Mouse (Mus musculus): ENCODE results near the gene Pxt1. TPM values are rescaled to one million over a fixed set of nuclear protein-coding genes. Genes with fewer than 3 reads are reported as not detected.

The Pxt1 gene
- polyA plus RNA-seq, 1 experiment from 2014 or later = 0.16 TPM

DNA sequence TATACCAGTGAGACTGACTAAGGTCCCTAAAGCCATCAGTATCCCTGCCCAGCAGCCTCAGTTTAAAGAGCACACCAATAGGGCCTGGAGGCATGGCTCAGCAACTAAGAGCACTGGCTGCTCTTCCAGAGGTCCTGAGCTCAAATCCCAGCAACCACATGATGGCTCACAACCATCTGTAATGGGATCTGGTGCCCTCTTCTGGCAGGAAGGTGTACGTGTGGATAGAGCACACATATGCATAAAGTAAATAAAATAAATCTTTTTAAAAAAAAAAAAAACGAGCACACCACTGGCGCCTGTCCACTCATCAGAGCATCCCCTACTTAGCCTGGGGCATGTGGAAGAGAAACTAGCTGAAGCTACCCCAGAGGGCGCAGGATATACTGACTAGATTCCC lies 42.1 kb downstream of the Pxt1 start:
- no peak for DNase-seq (ENCODE audit: low spot score)
- H3K4me3 ChIP-seq = no peak overlapping the region
- H3K4me1 ChIP-seq (replicated peaks) = peaks cover 33% of the 10 kb centered on the region
- H3K27ac ChIP-seq = no peak overlapping the region
- peaks cover 10% of the 10 kb centered on the region for H3K27me3 ChIP-seq (ENCODE audit: insufficient read depth, poor library complexity, severe bottlenecking)
- no peaks in the 10 kb centered on the region for H3K36me3 ChIP-seq
- no peaks in the 10 kb centered on the region for H3K9me3 ChIP-seq
- WGBS = 73% methylated on average over 4 of the region's 4 CpGs

DNA sequence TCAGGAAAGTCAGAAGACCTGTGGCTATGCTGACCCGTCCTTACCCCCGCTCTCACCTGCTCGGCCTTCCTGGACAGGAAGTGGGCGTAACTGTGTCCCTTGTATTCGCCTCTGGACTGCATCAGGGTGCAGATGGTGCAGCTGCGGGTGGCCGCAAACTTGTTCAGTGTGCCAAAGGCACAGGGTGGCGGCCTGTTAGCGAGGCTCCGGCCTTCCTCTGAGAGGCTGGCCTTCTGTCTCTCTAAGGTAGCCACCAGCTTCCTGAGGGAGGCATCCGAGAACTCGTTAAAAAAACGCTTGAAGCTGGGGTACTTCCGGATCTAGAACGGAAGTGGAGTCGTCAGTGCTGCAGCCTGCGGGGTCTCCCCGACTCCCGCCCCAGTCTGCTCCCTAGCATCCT lies 44.2 kb downstream of the Pxt1 start:
- no peaks in the 10 kb centered on the region for H3K36me3 ChIP-seq
- no peaks in the 10 kb centered on the region for H3K27me3 ChIP-seq (ENCODE audit: insufficient read depth, poor library complexity, severe bottlenecking)
- peak overlapping the region; percentile 10; the same call in 1 of the 2 replicates for H3K27ac ChIP-seq
- no peaks in the 10 kb centered on the region for H3K9me3 ChIP-seq
- no peak for DNase-seq (ENCODE audit: low spot score)
- 81% methylated on average over 19 of the region's 19 CpGs for WGBS
- no peak overlapping the region for H3K4me3 ChIP-seq
- peaks cover 21% of the 10 kb centered on the region for H3K4me1 ChIP-seq (replicated peaks)

DNA sequence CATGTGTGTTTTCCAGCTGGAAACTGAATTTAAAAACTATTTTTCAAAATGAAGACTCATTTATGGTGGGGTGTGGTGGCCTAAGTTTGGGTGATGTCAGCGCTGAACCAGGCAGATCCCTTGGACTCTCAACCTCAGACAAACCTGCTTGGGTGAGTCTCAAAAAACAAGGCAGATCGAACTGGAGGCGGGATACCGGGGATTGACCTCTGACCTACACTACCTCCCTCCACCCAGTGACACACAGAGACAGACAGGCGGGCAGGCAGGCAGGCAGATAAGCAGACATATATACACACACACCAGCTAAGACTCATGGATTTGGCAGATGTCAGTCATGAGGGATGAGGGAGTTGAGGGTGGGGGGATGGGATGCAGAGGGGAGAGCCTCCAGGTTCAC lies 45.4 kb downstream of the Pxt1 start:
- 63% methylated on average over 5 of the region's 5 CpGs for WGBS

DNA sequence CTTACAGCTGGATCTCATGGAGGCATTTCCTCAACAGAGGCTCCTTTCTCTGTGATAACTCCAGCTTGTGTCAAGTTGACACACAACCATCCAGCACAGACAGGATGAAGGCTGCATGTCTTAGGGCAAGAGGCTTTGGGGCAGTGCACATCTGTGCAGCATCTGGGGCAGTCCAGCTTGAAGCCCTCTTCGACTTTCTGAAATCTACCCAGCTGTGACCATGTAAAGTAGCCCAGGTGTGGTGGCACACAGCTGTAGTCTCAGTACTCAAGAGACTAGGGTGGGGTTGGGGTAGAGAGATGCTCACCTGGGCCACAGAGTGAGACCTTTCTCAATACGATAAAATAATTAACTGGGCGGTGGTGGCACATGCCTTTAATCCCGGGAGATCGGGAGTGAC lies 45.8 kb downstream of the Pxt1 start:
- no peak overlapping the region for H3K27ac ChIP-seq
- 83% methylated on average over 5 of the region's 5 CpGs for WGBS
- H3K27me3 ChIP-seq (ENCODE audit: insufficient read depth, poor library complexity, severe bottlenecking) = no peaks in the 10 kb centered on the region
- no peak overlapping the region for H3K4me3 ChIP-seq
- no peaks in the 10 kb centered on the region for H3K36me3 ChIP-seq
- peaks cover 20% of the 10 kb centered on the region for H3K4me1 ChIP-seq (replicated peaks)
- H3K9me3 ChIP-seq = 0 out of 2 replicates have a peak, but pooled peaks cover 2% of the 10 kb centered on the region
- no peak for DNase-seq (ENCODE audit: low spot score)

More for the DNA sequence above, 45.4 kb downstream of the Pxt1 start:
- H3K27me3 ChIP-seq (ENCODE audit: insufficient read depth, poor library complexity, severe bottlenecking) = no peaks in the 10 kb centered on the region
- no peak for DNase-seq (ENCODE audit: low spot score)
- H3K36me3 ChIP-seq = no peaks in the 10 kb centered on the region
- H3K4me3 ChIP-seq = no peak overlapping the region
- 0 out of 2 replicates have a peak overlapping the region, but pooled peaks have one; percentile 19 for H3K27ac ChIP-seq
- no peaks in the 10 kb centered on the region for H3K9me3 ChIP-seq
- H3K4me1 ChIP-seq (replicated peaks) = peaks cover 20% of the 10 kb centered on the region

DNA sequence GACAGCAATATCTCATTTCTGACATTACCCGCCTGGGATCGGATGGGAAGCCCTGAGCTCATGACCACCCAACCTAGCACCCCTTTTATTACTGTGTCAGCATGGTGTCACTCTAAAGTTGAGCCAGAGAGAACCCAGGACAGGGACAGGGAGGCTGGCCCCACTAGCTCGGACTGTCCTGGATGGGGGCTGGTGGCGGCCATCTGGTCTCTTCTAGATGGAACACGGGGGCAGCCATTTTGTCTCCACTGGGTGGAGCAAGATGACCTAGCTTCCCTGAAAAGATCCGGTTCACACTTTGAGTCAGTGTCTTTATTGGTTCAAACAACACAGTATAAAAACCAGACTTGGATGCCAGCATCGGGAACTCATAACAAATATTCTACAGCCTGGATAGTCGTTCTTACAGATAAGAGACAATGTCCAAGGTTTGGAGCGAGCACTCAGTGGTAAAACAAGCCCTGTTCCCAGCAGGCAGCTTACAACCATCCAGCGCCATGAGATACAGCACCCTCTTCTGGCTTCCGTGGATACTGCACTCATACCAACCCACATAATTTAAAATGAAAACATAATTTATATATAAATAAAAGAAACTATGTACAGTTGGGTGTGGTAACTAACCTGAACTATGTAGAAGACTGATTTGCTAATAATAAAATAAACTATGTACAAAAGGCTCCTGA lies 47.4 kb downstream of the Pxt1 start:
- H3K4me3 ChIP-seq = no peak overlapping the region
- 94% methylated on average over 11 of the region's 11 CpGs for WGBS
- no peak for DNase-seq (ENCODE audit: low spot score)
- 0 out of 2 replicates have a peak, but pooled peaks cover 2% of the 10 kb centered on the region for H3K9me3 ChIP-seq
- H3K4me1 ChIP-seq (replicated peaks) = peaks cover 20% of the 10 kb centered on the region
- no peak overlapping the region for H3K27ac ChIP-seq
- no peaks in the 10 kb centered on the region for H3K27me3 ChIP-seq (ENCODE audit: insufficient read depth, poor library complexity, severe bottlenecking)
- H3K36me3 ChIP-seq = no peaks in the 10 kb centered on the region

DNA sequence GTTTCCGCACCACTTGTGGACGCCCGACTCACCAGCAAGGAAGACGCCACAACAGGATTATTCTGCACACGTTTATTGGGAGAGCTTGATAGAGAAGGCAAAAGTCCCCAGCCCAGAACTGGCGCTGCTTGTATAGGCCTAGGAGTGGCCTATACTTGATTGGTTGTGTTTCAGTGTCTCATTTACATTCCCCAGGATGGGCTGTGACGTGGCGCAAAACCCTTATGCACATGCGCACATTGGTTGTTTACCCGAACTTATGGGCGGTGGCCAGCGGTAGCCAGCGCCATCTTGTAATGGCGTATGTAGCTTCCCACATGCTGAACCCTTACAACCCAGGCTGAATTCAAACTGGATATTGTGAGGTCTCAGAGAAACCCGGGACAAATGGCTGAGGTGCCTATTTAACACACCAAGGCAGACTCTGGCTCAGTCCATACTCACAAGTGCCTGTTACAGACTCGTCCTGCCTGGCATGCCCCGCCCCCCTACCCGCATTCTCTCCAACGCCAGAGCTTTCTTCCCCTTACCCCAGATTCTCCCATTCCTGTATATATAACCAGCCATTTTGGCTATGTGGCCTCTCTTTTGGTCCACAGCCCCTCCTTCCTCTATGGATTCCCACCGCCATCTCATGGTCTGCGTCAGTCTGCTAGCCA lies 48.3 kb downstream of the Pxt1 start:
- Histone ChIP-seq H3K27ac (no peak overlapping the region), H3K4me3 (no peak overlapping the region), H3K4me1 (replicated peaks) (peaks cover 20% of the 10 kb centered on the region), H3K27me3 (ENCODE audit: insufficient read depth, poor library complexity, severe bottlenecking) (no peaks in the 10 kb centered on the region), H3K36me3 (no peaks in the 10 kb centered on the region), H3K9me3 (peaks cover 5% of the 10 kb centered on the region; the same call in 1 of the 2 replicates)
- WGBS = 95% methylated on average over 21 of the region's 21 CpGs
- no peak for DNase-seq (ENCODE audit: low spot score)

DNA sequence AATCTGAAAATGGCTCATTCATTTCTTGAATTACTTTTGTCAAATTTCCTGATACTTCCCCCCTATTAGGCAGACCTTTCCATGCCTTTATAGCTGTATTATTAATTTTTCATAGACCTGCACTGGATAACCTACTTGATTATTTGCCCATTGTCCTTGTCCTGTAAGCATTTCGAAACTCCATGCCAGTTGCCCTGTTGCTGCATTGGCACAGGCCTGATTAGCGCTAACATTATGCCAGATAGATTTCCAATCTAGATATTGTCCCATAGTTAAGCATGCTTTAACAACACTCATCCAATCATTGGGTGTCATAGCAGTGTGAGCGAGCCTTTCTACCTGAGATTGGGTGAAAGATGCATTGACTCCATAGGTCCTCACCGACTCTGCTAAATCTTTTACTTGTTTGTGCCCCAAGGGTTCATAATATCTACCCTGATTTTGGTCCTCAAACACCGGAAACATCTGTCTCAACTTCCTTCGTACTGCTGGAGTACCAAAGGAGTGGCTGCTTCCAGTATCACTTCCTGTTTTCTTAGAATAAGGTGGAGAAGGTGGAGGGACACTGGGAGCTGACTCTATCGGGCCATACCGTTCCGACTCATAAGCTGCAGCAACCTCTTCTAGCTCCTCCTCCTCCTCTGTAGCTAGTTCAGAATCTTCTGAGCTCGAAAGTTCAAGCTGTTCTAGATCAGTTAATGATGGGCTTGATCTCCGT lies 49.4 kb downstream of the Pxt1 start:
- H3K9me3 ChIP-seq = peaks cover 10% of the 10 kb centered on the region; the same call in 1 of the 2 replicates
- H3K4me3 ChIP-seq = no peak overlapping the region
- WGBS = 93% methylated on average over 11 of the region's 11 CpGs
- peaks cover 11% of the 10 kb centered on the region for H3K4me1 ChIP-seq (replicated peaks)
- no peak for DNase-seq (ENCODE audit: low spot score)
- no peak overlapping the region for H3K27ac ChIP-seq
- no peaks in the 10 kb centered on the region for H3K27me3 ChIP-seq (ENCODE audit: insufficient read depth, poor library complexity, severe bottlenecking)
- H3K36me3 ChIP-seq = no peaks in the 10 kb centered on the region

DNA sequence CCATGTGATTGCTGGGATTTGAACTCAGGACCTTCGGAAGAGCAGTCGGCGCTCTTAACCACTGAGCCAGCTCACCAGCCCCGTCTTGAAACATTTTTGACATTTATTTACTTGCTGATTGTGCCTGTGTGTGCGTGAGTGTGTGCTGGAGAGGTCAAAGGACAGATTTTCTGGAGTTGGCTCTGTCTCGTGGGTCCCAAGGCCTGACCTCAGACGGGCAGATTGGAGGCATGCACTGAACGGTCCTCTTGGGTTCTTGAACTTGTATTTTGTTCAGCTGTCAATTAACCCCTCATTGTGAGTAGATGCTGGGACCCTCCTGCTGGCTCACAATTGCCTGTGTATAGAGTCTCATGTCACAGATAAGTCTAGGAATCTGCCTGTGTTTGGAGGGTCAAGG lies 57.4 kb downstream of the Pxt1 start:
- Histone ChIP-seq H3K36me3 (no peaks in the 10 kb centered on the region), H3K4me1 (replicated peaks) (peaks cover 6% of the 10 kb centered on the region; the same call in 1 of the 2 replicates), H3K27ac (no peak overlapping the region), H3K9me3 (peaks cover 19% of the 10 kb centered on the region; the same call in 1 of the 2 replicates), H3K27me3 (ENCODE audit: insufficient read depth, poor library complexity, severe bottlenecking) (peaks cover 5% of the 10 kb centered on the region), H3K4me3 (no peak overlapping the region)
- WGBS = 73% methylated on average over 8 of the region's 8 CpGs
- no peak for DNase-seq (ENCODE audit: low spot score)

DNA sequence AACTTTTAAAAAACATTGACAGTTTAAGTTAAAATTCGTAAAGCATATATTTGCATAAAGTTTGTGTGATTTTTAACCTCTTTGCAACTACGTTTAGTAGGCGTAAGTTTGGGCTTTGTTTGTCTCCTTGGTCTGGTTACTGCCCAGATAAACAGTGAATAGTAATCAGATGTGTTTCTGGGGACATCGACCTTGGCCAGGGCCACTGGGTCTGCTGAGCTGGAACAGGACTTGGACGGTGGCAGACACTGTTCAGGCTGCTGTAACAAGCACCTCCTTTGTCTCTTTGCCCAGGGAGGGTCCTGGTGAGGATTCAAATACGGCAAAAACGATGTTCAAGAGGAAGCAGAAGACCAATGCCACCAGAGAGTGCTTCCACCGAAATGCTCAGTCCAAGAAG lies 58.4 kb downstream of the Pxt1 start:
- H3K9me3 ChIP-seq = peaks cover 16% of the 10 kb centered on the region; the same call in 1 of the 2 replicates
- WGBS = 87% methylated on average over 8 of the region's 8 CpGs
- peaks cover 15% of the 10 kb centered on the region for H3K27me3 ChIP-seq (ENCODE audit: insufficient read depth, poor library complexity, severe bottlenecking)
- peaks cover 8% of the 10 kb centered on the region; the same call in 1 of the 2 replicates for H3K4me1 ChIP-seq (replicated peaks)
- H3K27ac ChIP-seq = no peak overlapping the region
- no peak for DNase-seq (ENCODE audit: low spot score)
- no peak overlapping the region for H3K4me3 ChIP-seq
- H3K36me3 ChIP-seq = no peaks in the 10 kb centered on the region

Other genes starting within 250 kb of the Pxt1 start
- 1.4 and 3.2 TPM in 2 replicates for gene AC170998.1, start 217.8 kb downstream of the Pxt1 start, polyA plus RNA-seq (2016; fragmentation: Nextera tagmentation; extraction: Ambion mirVana)
- 3.9 and 8.9 TPM in 2 replicates for gene Mapk13, start 174.5 kb downstream of the Pxt1 start, polyA plus RNA-seq (2016; fragmentation: Nextera tagmentation; extraction: Ambion mirVana)
- gene Brpf3, start 142.8 kb downstream of the Pxt1 start, polyA plus RNA-seq (2016; fragmentation: Nextera tagmentation; extraction: Ambion mirVana) = 9.8 and 12.2 TPM in 2 replicates
- not detected in 2 replicates for gene Pnpla1, start 85.4 kb downstream of the Pxt1 start, polyA plus RNA-seq (2016; fragmentation: Nextera tagmentation; extraction: Ambion mirVana)
- gene 4930539E08Rik, start 28.5 kb downstream of the Pxt1 start, polyA plus RNA-seq (2016; fragmentation: Nextera tagmentation; extraction: Ambion mirVana) = 0.07 and 0.31 TPM in 2 replicates
- gene Kctd20, start 8.1 kb upstream of the Pxt1 start, polyA plus RNA-seq (2016; fragmentation: Nextera tagmentation; extraction: Ambion mirVana) = 103 and 111 TPM in 2 replicates
- 131 and 133 TPM in 2 replicates for gene Stk38, start 64.2 kb upstream of the Pxt1 start, polyA plus RNA-seq (2016; fragmentation: Nextera tagmentation; extraction: Ambion mirVana)
- gene Srsf3, start 88.8 kb upstream of the Pxt1 start, polyA plus RNA-seq (2016; fragmentation: Nextera tagmentation; extraction: Ambion mirVana) = 723 and 795 TPM in 2 replicates
- 29.9 and 36.0 TPM in 2 replicates for gene Cdkn1a, start 147.1 kb upstream of the Pxt1 start, polyA plus RNA-seq (2016; fragmentation: Nextera tagmentation; extraction: Ambion mirVana)
- gene Rab44, start 170.3 kb upstream of the Pxt1 start, polyA plus RNA-seq (2016; fragmentation: Nextera tagmentation; extraction: Ambion mirVana) = 0.04 TPM in 1 of 2 replicates, not detected in the other

All from hindbrain, embryonic 10.5 days (tissue).